Mouse (Mus musculus) ES-Bruce4 (cell line): ENCODE measurements around the gene Acta2.
"Not testable (repeated sequence)": the region's sequence is repeated elsewhere in the genome, so short reads cannot be mapped to it uniquely, and the experiment has no call there.

Experiments used
- CTCF ChIP-seq: IDR thresholded peaks from one replicate; pipeline ENCODE4 v1.8.1; 2011; ENCODE audit warnings: low read depth, low read length
- EP300 ChIP-seq: IDR thresholded peaks from 2 replicates; pipeline ENCODE4 v1.6.1; 2011; ENCODE audit warnings: low read depth, low read length; ENCODE audit not compliant: insufficient read depth
- POLR2A ChIP-seq: IDR thresholded peaks from one replicate; pipeline ENCODE4 v1.8.1; 2011; ENCODE audit warnings: low read length; ENCODE audit not compliant: insufficient read depth

DNA sequence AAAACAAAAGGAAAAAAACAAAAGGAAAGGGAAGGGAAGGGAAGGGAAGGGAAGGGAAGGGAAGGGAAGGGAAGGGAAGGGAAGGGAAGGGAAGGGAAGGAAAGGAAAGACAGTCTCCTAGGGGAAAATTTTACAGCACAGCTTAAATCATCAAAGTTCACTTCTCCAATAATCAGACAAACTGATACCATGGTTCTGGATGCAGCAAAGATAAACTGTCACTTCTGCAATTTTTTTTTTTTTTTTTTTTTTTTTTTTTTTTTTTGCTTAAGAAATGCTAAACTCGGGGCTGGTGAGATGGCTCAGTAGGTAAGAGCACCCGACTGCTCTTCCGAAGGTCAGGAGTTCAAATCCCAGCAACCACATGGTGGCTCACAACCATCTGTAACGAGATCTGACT is 49.3 kb downstream of the Acta2 start:
- not testable (repeated sequence) for TF ChIP-seq EP300, POLR2A, CTCF
